Mouse (Mus musculus) adrenal gland, adult 8-10 months (tissue): ENCODE measurements around the gene Tmem237. TPM values are rescaled to one million over a fixed set of nuclear protein-coding genes. Genes with fewer than 3 reads are reported as not detected.

Experiments
- DNase-seq: peaks from one replicate; pipeline ENCODE4 v3.0.0; 2022
- total RNA-seq, 4 experiments: library from RNA; stranded (reverse); gene quantifications; 2 replicates each; pipeline ENCODE4 v1.2.4; 2022

Gene Tmem237
- total RNA-seq, 4 experiments from 2014 or later: 19.4 to 32.7 (median 26.3) TPM

DNA sequence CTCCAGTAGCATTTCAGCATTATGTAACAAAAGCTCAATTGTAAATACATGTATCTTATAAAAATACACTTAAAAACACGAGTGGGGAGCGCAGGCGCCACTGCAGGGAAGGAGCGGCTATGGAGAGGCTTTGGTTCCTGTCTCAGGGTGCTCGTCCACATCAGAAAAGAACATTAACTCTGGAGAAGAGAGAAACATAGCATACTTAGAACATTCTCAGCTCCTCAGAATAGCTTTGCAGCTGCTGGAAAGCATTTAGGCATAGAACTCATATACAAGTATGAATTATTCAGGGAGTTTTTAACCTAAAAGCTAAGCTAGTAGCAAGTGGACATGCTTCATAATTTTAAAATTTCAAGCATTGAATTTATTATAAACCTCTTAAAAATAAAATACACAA is 19.2 kb downstream of the Tmem237 start:
- no peak for DNase-seq

DNA sequence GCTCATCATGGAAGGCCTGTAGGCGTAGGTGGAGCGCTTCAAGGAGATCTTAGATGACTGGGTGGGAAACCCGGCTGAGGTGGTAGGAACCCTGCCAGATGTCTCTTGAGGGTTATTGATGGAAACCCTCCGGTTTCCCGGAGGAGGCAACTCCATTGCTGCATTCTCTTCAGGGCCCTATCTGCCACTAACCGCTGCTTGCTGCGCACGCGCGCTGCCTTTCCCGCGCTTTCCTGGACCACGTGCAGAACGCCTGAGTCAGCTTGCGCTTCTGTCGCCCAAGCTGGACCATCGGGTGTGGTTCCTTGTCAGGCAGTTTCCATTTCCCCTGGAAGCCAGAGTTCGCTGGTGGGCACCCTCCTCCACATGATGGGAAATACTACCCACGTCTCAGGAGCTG is 25.5 kb downstream of the Tmem237 start, which contains the start of gene C2cd6:
Gene C2cd6, minus strand, starts transcription at position 196 of the 400 bp plus-strand sequence.
- DNase-seq: no peak

DNA sequence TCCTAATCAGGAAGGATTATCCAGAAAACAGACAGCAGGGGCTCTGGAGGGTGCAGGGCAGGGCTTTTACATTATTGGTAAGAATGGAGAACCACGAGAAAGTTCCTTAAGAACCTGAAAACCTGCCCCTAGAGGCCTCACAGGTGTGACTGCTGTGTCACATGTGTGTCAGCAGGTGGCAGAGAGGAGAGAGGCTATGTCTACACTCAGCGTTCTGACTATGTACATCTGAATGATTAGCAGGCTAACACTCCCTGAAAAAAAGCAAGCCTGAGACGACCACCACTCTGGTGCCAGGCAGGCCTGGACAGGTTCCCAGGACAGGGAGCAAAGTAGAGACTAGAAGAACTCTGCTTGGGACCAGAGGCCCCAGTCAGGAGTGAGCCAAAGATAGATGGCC is 49.3 kb downstream of the Tmem237 start:
- DNase-seq: no peak

DNA sequence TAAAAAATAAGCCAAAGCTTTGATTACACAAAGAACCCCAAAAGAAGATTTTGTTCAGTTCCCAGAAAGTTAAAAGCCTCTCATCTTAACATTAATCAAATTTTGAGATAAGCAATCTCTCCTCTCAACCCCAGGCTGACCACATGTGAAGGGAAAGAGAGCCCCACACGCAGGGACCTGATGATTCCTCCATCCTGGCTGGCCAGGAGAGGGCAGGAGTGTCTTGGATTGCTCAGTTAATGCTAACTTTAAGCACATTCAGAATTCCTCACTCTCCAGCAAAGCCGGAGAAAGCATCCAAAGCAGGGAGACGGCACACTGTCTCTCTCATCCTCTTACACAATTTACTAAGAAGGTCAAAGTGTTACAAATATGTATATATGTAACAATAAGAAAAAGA is 52.2 kb downstream of the Tmem237 start:
- peak; percentile 2 for DNase-seq

DNA sequence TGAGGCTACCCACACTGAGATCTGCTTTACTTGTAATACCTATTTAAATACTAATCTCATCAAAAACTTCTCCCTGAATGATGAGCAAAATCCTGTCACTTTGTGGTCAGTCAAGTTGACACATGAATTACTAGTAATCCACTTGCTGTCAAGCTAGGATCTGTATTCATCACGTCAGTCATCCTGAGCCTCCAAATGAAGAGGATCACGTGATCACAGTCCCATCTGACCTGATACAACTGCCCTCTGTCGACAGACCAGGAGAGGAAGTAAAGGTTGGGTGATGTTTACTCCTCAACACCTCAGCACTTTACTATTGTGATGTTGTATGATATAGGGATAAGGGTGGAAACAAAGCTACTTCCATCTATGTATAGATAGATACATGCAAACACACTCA is 56.5 kb downstream of the Tmem237 start:
- no peak for DNase-seq

DNA sequence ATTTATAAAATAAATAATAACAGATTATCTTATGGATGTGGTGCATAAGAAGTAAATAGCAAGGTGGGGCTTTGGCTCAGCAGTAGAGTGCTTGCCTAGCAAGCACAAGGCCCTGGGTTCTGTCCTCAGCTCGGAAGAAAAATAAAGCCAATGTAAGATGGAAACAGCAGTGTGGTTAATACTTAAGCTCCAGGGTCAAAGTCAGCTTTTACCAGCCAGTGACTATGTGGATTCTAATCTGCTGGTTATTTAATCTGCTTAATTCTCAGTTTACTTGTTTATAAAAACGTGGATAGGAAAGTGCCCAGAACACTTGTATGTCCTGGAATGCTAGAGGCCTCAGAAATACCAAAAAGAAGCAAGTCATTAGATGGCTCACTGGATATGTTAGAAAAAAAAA is 63.3 kb downstream of the Tmem237 start:
- no peak for DNase-seq

DNA sequence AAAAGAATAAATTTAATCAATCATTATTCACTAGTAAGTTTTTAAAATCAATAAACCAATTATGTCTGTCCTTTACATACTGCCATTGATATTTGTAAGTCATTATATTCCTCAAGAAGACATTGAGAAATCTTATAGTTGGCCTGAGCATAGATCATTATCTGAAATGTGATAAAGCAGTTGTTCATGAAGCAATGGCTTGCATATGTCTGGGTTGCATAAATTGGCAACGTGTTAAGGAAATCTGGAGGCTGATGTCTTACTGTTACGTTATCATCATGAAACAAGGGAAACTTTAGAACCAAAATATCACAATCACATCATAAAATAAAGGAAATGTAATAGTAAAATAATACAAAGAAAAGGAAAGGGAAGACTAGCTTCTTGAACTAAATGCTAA is 68.9 kb downstream of the Tmem237 start:
- no peak for DNase-seq

Other genes with a start within 250 kb of the Tmem237 start
- gene Trak2, start 147.0 kb downstream of the Tmem237 start, total RNA-seq: 10 to 100 TPM; 53.2 to 85.3 (median 66.5) TPM
- 10 to 100 TPM; 25.7 to 39.8 (median 34.8) TPM for gene Stradb, start 146.9 kb downstream of the Tmem237 start, total RNA-seq
- gene C2cd6, start 25.5 kb downstream of the Tmem237 start, total RNA-seq: not detected
- gene Mpp4, start 43.0 kb upstream of the Tmem237 start, total RNA-seq: under 1 TPM in 3 of 4 experiments, not detected in 1; 0.15 to 0.38 (median 0.24) TPM
- gene Als2, start 116.8 kb upstream of the Tmem237 start, total RNA-seq: 10 to 100 TPM; 11.2 to 13.5 (median 13.2) TPM
- under 1 TPM in 3 of 4 experiments, not detected in 1; 0.19 to 0.49 (median 0.35) TPM for gene Cdk15, start 136.5 kb upstream of the Tmem237 start, total RNA-seq